Mouse (Mus musculus): Measurements from ENCODE around the gene 1700029J07Rik.

- TF ChIP-seq CTCF (IDR thresholded peaks at IDR 0.05; ENCODE audit: low read depth, low read length): no peak
- TF ChIP-seq POLR2A (IDR thresholded peaks at IDR 0.05; ENCODE audit: borderline replicate concordance, low read depth, low read length): no peak
Observed at GRCm38 (mm10) chr8:45973988-45974505, 1.0 kb downstream of the 1700029J07Rik start.

Data from bone marrow macrophage, adult 2 months (primary cell).